Mouse (Mus musculus): ENCODE results near the gene Rsbn1l. TPM values are rescaled to one million over a fixed set of nuclear protein-coding genes. Genes with fewer than 3 reads are reported as not detected.

The Rsbn1l gene
- polyA plus RNA-seq, 1 experiment: 12.9 TPM

GRCm38 (mm10) chr5:20918967-20919366 lies 37.2 kb downstream of the Rsbn1l start:
- WGBS: 98% methylated on average over 4 of the region's 4 CpGs

DNA sequence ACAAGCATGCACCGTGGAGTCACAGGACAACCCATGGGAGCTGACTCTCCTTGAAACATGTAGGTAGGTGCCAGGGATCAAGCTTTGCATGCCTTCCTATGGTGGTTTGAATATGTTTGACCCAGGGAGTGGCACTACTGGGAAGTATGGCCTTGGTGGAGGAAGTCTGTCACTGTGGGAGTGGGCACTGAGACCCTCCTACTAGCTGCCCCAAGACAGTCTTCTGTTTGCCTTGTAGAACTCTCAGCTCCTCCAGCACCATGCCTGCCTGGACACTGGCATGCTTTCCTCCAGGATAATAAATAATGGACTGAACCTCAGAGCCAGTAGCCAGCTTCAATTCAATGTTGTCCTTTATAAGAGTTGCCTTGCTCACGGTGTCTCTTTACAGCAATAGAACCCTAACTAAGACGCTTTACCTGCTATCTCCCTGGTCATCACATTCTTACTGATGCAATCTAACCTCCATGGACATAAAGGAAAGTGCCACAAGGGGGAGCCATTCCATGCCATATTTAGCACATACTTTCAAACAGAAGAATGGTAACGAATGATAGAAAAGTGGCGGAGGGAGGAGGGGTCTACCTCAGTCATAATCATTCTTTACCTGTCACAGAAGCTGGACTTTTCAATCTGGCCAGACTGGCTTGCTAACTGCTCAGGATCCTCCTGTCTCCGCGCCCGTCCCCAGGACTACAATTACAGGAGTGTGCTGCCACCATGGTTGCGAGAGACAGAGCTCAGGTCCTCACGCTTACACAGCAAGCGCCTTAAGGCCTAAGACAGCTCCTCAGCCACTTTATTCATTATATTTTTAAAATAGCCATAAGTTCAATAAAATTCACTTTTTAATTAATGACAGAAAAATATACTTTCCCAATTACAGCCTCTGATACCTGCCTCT lies 42.6 kb downstream of the Rsbn1l start:
- Histone ChIP-seq H3K4me1 (ENCODE audit: control insufficient read depth, insufficient read depth, low read length) (peaks cover 5% of the 10 kb centered on the region), H3K4me3 (replicated peaks; ENCODE audit: insufficient read depth, low read depth, low read length) (no peak overlapping the region), H3K27me3 (ENCODE audit: control insufficient read depth, insufficient read depth, low read length) (no peaks in the 10 kb centered on the region), H3K27ac (ENCODE audit: insufficient read depth, low read length) (no peak overlapping the region)
- 59% methylated on average over 11 of the region's 11 CpGs for WGBS
- peak; percentile 63 to 75 for DNase-seq
- TF ChIP-seq CTCF (IDR thresholded peaks at IDR 0.05; ENCODE audit: borderline replicate concordance, insufficient read depth, low read depth, low read length) (peak; percentile 49; the same call in 1 of the 2 replicates), POLR2A (IDR thresholded peaks at IDR 0.05; ENCODE audit: borderline replicate concordance, insufficient read depth, low read length) (no peak)

More at GRCm38 (mm10) chr5:20918967-20919366, 37.2 kb downstream of the Rsbn1l start:
- Histone ChIP-seq H3K4me3 (replicated peaks; ENCODE audit: insufficient read depth, low read depth, low read length) (no peak overlapping the region), H3K27ac (ENCODE audit: insufficient read depth, low read length) (no peak overlapping the region), H3K4me1 (ENCODE audit: control insufficient read depth, insufficient read depth, low read length) (peaks cover 5% of the 10 kb centered on the region), H3K27me3 (ENCODE audit: control insufficient read depth, insufficient read depth, low read length) (no peaks in the 10 kb centered on the region)
- no peak for TF ChIP-seq CTCF (IDR thresholded peaks at IDR 0.05; ENCODE audit: borderline replicate concordance, insufficient read depth, low read depth, low read length)
- TF ChIP-seq POLR2A (IDR thresholded peaks at IDR 0.05; ENCODE audit: borderline replicate concordance, insufficient read depth, low read length): no peak
- DNase-seq: no peak

DNA sequence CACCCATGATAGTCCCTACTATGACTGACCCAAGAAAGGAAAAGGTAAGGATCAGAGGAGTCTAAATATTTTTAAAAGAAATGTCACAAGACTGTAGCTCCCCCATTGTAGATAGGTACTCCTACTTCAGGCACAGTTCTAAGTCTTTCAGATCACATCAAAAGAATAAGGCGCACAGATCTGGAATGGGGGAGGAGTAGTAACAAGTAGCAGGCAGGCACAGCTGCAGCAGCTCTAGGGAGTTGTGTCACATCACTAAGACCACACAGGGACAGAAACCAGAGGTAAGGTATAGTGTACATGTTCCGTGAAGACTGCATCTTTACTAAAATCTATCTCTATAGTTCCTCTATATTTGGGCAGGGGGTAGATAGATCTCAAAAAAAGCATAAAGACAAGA lies 44.5 kb downstream of the Rsbn1l start:
- H3K27ac ChIP-seq (ENCODE audit: insufficient read depth, low read length): no peak overlapping the region
- no peaks in the 10 kb centered on the region for H3K4me1 ChIP-seq (ENCODE audit: control insufficient read depth, insufficient read depth, low read length)
- no peak for DNase-seq
- no peak overlapping the region for H3K4me3 ChIP-seq (replicated peaks; ENCODE audit: insufficient read depth, low read depth, low read length)
- TF ChIP-seq CTCF (IDR thresholded peaks at IDR 0.05; ENCODE audit: borderline replicate concordance, insufficient read depth, low read depth, low read length) (no peak), POLR2A (IDR thresholded peaks at IDR 0.05; ENCODE audit: borderline replicate concordance, insufficient read depth, low read length) (no peak)
- WGBS: 84% methylated on average over 2 of the region's 2 CpGs
- no peaks in the 10 kb centered on the region for H3K27me3 ChIP-seq (ENCODE audit: control insufficient read depth, insufficient read depth, low read length)

GRCm38 (mm10) chr5:20906191-20906590 lies 50.0 kb downstream of the Rsbn1l start:
- TF ChIP-seq POLR2A (IDR thresholded peaks at IDR 0.05; ENCODE audit: borderline replicate concordance, insufficient read depth, low read length): no peak
- no peak for TF ChIP-seq CTCF (IDR thresholded peaks at IDR 0.05; ENCODE audit: borderline replicate concordance, insufficient read depth, low read depth, low read length)
- no peak overlapping the region for H3K4me3 ChIP-seq (replicated peaks; ENCODE audit: insufficient read depth, low read depth, low read length)
- no peaks in the 10 kb centered on the region for H3K4me1 ChIP-seq (ENCODE audit: control insufficient read depth, insufficient read depth, low read length)
- H3K27me3 ChIP-seq (ENCODE audit: control insufficient read depth, insufficient read depth, low read length): no peaks in the 10 kb centered on the region
- DNase-seq: no peak
- WGBS: 97% methylated on average over 7 of the region's 7 CpGs
- no peak overlapping the region for H3K27ac ChIP-seq (ENCODE audit: insufficient read depth, low read length)

GRCm38 (mm10) chr5:20905437-20905836 lies 50.8 kb downstream of the Rsbn1l start:
- Histone ChIP-seq H3K4me3 (replicated peaks; ENCODE audit: insufficient read depth, low read depth, low read length) (no peak overlapping the region), H3K27ac (ENCODE audit: insufficient read depth, low read length) (no peak overlapping the region), H3K4me1 (ENCODE audit: control insufficient read depth, insufficient read depth, low read length) (no peaks in the 10 kb centered on the region), H3K27me3 (ENCODE audit: control insufficient read depth, insufficient read depth, low read length) (no peaks in the 10 kb centered on the region)
- DNase-seq: no peak
- 92% methylated on average over 2 of the region's 2 CpGs for WGBS
- no peak for TF ChIP-seq POLR2A (IDR thresholded peaks at IDR 0.05; ENCODE audit: borderline replicate concordance, insufficient read depth, low read length)
- TF ChIP-seq CTCF (IDR thresholded peaks at IDR 0.05; ENCODE audit: borderline replicate concordance, insufficient read depth, low read depth, low read length): no peak

DNA sequence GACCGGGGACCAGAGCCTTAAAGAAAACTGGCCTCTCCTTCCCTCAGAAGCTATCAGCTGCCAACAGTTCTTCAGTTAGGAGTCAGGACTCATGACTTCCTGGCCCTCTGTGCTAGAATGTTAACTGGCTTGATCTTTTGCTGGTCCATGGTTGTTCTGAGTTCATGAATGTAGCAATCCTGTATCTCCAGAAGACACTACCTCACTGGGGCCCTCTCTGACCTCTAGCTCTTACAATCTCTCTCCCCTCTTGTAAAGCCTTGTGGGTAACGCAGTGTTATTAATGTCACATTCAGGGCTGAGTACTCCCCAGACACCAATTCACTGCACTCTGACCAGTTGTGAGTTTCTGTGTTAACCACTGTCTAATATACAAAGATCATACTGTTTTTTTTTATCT lies 51.6 kb downstream of the Rsbn1l start:
- H3K4me3 ChIP-seq (replicated peaks; ENCODE audit: insufficient read depth, low read depth, low read length): no peak overlapping the region
- DNase-seq: no peak

DNA sequence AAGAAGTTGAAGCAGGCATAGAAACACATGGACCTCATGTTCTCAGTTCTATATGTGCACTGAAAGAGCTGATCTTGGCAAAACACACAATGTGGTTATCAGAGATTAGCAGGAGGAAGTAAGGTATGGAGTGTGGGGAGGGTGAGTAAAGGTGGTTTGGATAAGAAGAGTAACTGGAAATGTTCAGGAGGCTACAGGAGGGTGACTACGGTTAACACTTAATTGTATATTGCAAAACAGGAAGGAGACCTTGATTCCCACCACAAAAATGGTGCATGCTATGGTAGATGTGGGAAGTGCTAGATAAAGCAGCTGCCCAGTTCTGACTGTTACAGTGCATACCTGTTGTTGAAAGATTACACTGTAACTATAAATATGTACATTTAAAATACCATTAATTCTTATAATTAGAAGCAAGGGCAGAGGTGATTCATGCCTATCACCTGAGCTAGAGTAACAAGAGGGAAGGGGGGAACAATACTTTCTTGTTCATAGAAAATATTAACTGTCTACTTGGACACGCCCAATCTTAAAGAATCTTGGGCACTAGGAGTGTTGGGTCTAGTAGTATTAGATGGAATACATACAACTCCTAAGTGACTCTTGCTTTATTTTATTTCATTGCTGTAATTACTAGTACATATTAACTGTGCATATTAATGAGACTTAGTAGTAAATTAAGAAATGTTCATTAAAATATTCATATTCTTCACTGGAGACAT lies 58.6 kb downstream of the Rsbn1l start:
- no peak for TF ChIP-seq POLR2A (IDR thresholded peaks at IDR 0.05; ENCODE audit: borderline replicate concordance, insufficient read depth, low read length)
- no peak for TF ChIP-seq CTCF (IDR thresholded peaks at IDR 0.05; ENCODE audit: borderline replicate concordance, insufficient read depth, low read depth, low read length)
- no peak for DNase-seq
- no peak overlapping the region for H3K27ac ChIP-seq (ENCODE audit: insufficient read depth, low read length)
- H3K27me3 ChIP-seq (ENCODE audit: control insufficient read depth, insufficient read depth, low read length): no peaks in the 10 kb centered on the region
- no peak overlapping the region for H3K4me3 ChIP-seq (replicated peaks; ENCODE audit: insufficient read depth, low read depth, low read length)
- H3K4me1 ChIP-seq (ENCODE audit: control insufficient read depth, insufficient read depth, low read length): no peaks in the 10 kb centered on the region
- WGBS: 92% methylated on average over 2 of the region's 2 CpGs

More for the DNA sequence above, 51.6 kb downstream of the Rsbn1l start:
- no peak for TF ChIP-seq POLR2A (IDR thresholded peaks at IDR 0.05; ENCODE audit: borderline replicate concordance, insufficient read depth, low read length)
- TF ChIP-seq CTCF (IDR thresholded peaks at IDR 0.05; ENCODE audit: borderline replicate concordance, insufficient read depth, low read depth, low read length): no peak
- WGBS: 90% methylated on average over 2 of the region's 2 CpGs
- Histone ChIP-seq H3K4me1 (ENCODE audit: control insufficient read depth, insufficient read depth, low read length) (no peaks in the 10 kb centered on the region), H3K27ac (ENCODE audit: insufficient read depth, low read length) (no peak overlapping the region), H3K27me3 (ENCODE audit: control insufficient read depth, insufficient read depth, low read length) (no peaks in the 10 kb centered on the region)
